Mouse (Mus musculus) embryonic facial prominence, embryonic 10.5 days (tissue): ENCODE measurements around the gene Cfdp1. TPM values are rescaled to one million over a fixed set of nuclear protein-coding genes. Genes with fewer than 3 reads are reported as not detected.

ENCODE experiments used
- DNase-seq: peaks from one replicate; pipeline ENCODE4 v3.0.0-alpha.2; 2017; ENCODE audit warnings: low spot score
- H3K27ac ChIP-seq: fragments of 300-500 bp; sonication (generic); replicated peaks from 2 replicates; pipeline ENCODE4 v1.5.1; 2016; ENCODE audit warnings: mild to moderate bottlenecking
- H3K27me3 ChIP-seq: fragments of 300-500 bp; sonication (generic); replicated peaks from 2 replicates; pipeline ENCODE4 v1.6.1; 2016; ENCODE audit warnings: low read depth, mild to moderate bottlenecking; ENCODE audit not compliant: poor library complexity, severe bottlenecking
- H3K36me3 ChIP-seq: fragments of 300-500 bp; sonication (generic); replicated peaks from 2 replicates; pipeline ENCODE4 v1.6.1; 2016; ENCODE audit warnings: mild to moderate bottlenecking, moderate library complexity
- H3K4me1 ChIP-seq: fragments of 300-500 bp; sonication (generic); 2 replicates; pipeline ENCODE4 v1.6.1; 2016
- H3K4me3 ChIP-seq: fragments of 300-500 bp; sonication (generic); 2 replicates; pipeline ENCODE4 v1.5.1; 2016; ENCODE audit warnings: mild to moderate bottlenecking, moderate library complexity
- H3K9me3 ChIP-seq: fragments of 300-500 bp; sonication (generic); 2 replicates; pipeline ENCODE4 v1.6.1; 2016; ENCODE audit warnings: mild to moderate bottlenecking
- WGBS: fragments of 180-500 bp; shearing (Covaris S2); methylation state at CpG from one replicate; pipeline ENCODE4 v1.1.7; 2016; 5-methylcytosine and 5-hydroxymethylcytosine counted together
- polyA plus RNA-seq: library from polyadenylated mRNA; unstranded; fragments of >200 nt; fragmentation: Nextera tagmentation; extraction: Ambion mirVana; gene quantifications from 2 replicates; pipeline ENCODE4 v1.2.1, GENCODE M21; 2016

Gene Cfdp1
- 225 and 237 TPM in 2 replicates for polyA plus RNA-seq

DNA sequence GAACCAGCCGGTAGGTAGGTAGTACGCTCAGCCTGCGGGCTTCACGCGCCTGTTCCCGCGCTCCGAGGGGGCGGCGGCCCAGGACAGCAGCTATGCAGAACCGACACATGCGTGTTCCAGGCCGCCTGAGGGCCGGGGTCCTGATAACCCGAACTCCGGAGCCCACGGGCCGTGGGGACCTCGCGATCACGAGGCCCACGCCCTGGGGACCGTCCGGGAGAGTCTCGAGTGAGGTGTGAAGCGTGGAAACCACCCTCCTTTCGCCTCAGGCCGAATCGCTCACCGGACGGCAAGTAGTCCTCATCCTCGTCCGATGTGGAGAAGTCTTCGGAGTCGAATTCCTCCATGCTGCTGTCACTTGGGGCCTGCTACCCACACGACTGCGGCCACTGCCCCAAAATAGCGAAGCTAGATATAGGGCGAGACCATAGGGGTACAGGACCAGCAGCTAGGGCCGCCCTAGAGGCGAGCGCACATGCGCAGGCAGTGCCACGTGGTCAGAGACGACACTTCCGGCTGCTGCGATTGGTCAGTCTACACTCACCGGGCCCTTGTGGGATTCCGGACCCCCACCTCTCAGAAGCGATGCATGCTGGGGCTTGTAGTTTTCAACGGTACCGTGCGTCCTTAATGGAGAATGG is at the start of gene Cfdp1:
Gene Cfdp1 (minus strand): TSS at position 431 of the 641 bp plus-strand sequence.
- WGBS, result under 1% methylated on average over 53 of the region's 53 CpGs
- no peaks in the 10 kb centered on the region for H3K9me3 ChIP-seq
- no peaks in the 10 kb centered on the region for H3K27me3 ChIP-seq
- H3K36me3 ChIP-seq, result peaks cover 22% of the 10 kb centered on the region
- H3K27ac ChIP-seq, result peak within 1 kb of the TSS; percentile 83
- DNase-seq, result peak; percentile 98
- peak within 1 kb of the TSS; percentile 96 for H3K4me3 ChIP-seq
- peaks cover 8% of the 10 kb centered on the region for H3K4me1 ChIP-seq

DNA sequence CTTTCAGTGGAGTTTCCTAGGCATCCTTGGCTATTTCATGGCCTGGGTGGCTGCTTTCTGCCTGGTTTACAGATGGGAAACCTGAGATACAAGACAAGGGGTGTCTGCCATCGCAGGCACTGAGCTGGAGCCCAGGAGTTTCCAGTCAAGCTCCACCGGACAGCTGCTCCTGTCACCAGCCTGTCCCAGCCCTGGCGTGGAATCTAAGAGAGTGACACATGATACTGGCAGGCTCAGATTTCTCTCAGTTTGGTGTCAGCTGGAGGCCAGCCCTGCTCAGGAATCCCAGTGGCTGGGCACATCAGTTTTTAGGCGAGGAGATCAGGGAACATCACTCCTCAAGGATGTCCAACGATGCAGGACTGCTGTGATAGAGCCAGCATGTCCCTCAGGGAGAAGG is 48.0 kb upstream of the Cfdp1 start:
- 14% methylated on average over 5 of the region's 5 CpGs for WGBS
- no peaks in the 10 kb centered on the region for H3K36me3 ChIP-seq
- H3K27me3 ChIP-seq, result no peaks in the 10 kb centered on the region
- no peak overlapping the region for H3K4me3 ChIP-seq
- H3K9me3 ChIP-seq, result no peaks in the 10 kb centered on the region
- H3K4me1 ChIP-seq, result peaks cover 18% of the 10 kb centered on the region
- no peak overlapping the region for H3K27ac ChIP-seq
- peak; percentile 56 for DNase-seq

DNA sequence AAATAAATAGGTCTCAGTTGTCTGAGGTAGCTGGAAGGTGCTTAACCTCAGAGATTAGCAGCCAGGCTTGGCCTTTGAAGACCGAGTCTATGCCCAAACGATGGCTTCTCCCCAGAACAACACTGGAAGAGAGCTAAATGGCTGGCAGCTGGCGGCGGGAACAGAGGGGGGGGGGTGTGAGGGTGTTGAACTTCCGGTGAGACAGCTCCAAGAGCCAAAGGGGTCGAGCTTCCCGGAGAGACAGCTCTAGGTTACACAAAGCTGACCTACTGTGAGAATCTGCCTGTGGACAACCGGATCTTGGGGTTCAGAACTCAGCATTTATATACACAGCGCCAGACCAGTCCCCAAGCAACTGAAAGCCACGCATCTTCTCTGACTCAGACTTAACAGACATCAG is 44.5 kb upstream of the Cfdp1 start:
- WGBS, result 36% methylated on average over 10 of the region's 10 CpGs
- peak; percentile 44 for DNase-seq
- H3K4me1 ChIP-seq, result peaks cover 18% of the 10 kb centered on the region
- H3K27me3 ChIP-seq, result no peaks in the 10 kb centered on the region
- H3K27ac ChIP-seq, result no peak overlapping the region
- no peaks in the 10 kb centered on the region for H3K36me3 ChIP-seq
- no peaks in the 10 kb centered on the region for H3K9me3 ChIP-seq
- no peak overlapping the region for H3K4me3 ChIP-seq

DNA sequence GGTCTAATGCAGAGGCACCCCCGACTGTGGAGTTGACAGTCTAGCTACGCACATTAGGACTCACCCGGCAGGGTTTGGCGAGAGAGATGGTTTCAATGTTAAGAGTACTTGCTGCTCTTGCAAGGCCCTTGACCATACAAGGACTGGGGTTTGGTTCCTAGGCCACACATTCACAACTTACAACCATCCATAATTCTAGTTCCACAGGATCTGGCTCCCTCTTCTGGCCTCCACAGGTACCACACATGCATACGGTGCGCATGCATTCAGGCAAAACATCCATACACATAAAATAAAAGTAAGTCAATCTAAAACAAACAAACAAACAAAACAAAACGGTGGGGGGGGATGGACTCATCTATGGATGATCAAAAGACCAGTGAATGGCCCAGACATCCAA is 40.9 kb upstream of the Cfdp1 start:
- no peak for DNase-seq
- Histone ChIP-seq H3K27me3 (peaks cover 27% of the 10 kb centered on the region), H3K9me3 (no peaks in the 10 kb centered on the region), H3K27ac (no peak overlapping the region), H3K4me1 (peaks cover 20% of the 10 kb centered on the region), H3K4me3 (no peak overlapping the region), H3K36me3 (no peaks in the 10 kb centered on the region)
- 85% methylated on average over 7 of the region's 7 CpGs for WGBS

DNA sequence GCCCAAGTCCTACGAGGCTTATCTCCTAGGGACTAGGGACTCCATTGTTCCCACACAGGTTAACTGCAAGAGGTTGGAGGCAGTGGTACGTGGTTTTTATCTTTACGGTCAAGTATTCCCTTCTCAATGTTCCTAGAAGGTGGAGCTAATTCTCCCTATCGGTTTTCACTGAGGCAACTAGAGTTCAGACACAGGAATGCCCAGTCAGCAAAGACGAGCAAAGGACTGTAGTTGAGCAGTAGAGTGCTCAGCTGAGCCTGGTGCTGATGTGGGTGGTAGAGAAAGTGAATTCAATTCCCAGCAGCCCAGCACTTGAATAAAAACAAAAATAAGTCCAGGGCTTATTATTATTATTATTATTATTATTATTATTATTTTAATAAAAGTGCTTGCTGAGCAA is 38.5 kb upstream of the Cfdp1 start:
- H3K4me1 ChIP-seq, result peaks cover 20% of the 10 kb centered on the region
- H3K9me3 ChIP-seq, result no peaks in the 10 kb centered on the region
- no peak for DNase-seq
- H3K36me3 ChIP-seq, result no peaks in the 10 kb centered on the region
- peaks cover 51% of the 10 kb centered on the region for H3K27me3 ChIP-seq
- 63% methylated on average over 5 of the region's 5 CpGs for WGBS
- H3K27ac ChIP-seq, result no peak overlapping the region
- H3K4me3 ChIP-seq, result no peak overlapping the region

DNA sequence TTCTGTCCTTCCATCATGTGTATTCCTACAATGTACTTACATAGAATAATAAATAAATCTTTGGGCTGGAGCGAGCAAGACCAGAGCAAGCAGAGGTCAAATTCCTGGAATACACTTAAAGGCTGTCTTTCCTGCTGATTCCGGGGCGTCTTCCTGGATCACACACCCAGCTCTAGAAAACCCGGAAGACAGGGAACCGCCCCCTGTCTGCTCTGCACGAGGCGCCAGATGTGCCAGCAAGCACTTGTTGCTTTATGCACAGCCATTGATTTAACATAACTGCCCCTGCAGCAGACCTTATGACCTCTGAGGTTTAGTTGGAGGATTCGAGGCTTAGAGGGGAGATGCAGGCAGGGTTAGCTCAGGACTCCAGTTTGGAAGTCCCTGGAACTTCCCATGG is 37.9 kb upstream of the Cfdp1 start:
- 23% methylated on average over 8 of the region's 8 CpGs for WGBS

DNA sequence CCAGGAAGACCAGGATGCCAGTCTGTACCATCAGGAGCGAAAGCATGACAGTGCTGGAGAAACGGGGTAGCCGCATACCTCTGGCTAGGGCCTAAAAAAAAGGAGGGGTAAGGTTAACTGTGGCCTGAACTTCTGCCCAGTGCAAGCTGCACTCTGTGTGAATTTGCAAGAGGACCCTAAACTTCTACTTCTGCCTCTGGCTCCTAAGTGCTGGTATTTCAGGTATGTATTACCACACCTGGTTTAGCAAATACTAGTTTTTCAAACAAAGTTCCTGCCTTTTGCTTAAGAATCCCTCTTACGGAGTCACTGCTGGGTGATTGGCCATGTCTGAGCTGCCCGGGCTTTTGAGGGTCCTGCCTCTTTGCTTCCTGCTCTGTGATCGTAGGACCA is 36.8 kb upstream of the Cfdp1 start:
- H3K4me1 ChIP-seq, result peaks cover 20% of the 10 kb centered on the region
- DNase-seq, result no peak
- H3K9me3 ChIP-seq, result no peaks in the 10 kb centered on the region
- no peak overlapping the region for H3K27ac ChIP-seq
- peak overlapping the region; percentile 48; the same call in 1 of the 2 replicates for H3K4me3 ChIP-seq
- 60% methylated on average over 6 of the region's 6 CpGs for WGBS
- H3K27me3 ChIP-seq, result peaks cover 67% of the 10 kb centered on the region
- H3K36me3 ChIP-seq, result no peaks in the 10 kb centered on the region

More for the DNA sequence above, 37.9 kb upstream of the Cfdp1 start:
- Histone ChIP-seq H3K4me1 (peaks cover 20% of the 10 kb centered on the region), H3K27me3 (peaks cover 56% of the 10 kb centered on the region), H3K9me3 (no peaks in the 10 kb centered on the region), H3K4me3 (no peak overlapping the region), H3K27ac (no peak overlapping the region), H3K36me3 (no peaks in the 10 kb centered on the region)
- DNase-seq, result peak; percentile 49

DNA sequence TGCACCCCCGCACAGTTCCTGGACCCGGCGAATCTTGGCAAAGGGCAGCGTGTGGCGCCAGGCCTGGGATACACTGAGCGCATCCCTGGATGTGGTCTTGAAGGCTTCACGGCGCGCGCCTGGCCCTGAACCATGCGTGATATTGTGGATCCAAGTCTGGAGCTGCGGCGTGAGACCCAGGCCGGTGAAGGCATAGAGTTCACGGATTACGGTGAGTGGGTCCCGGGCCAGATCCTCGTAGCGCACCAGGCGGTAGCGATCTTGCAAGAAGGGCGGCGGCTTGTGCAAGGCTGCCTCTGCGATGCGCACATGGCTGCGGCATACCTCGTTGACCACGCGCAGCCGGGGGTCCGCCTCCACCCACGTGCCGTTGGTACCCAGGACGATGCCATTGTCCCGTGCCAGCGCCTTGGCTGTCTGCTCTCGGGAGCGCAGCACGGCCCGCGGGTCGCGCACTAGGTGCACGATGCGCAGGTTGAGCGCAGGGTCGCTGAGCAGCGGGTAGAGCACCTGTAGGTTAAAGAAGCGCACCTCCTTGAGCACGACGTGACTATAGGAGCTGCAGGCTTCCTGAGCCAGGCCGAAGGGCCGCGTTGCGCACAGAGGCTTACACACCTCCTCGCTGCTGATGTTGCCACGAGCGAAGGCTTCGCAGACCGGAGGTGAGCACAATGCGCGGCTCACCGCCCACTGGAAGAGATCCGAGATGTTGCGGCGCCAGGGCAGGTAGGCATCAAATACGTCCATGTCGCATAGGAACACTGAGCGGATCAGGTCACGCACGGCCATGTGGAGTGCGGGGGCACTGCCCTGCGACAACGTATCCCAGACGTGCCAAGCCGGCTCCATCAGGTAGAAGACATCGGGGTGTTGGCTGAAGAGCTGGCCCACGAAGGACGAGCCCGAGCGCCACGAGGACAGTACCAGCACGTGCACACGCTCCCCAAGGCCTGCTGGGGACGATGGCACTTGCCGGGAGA is 36.1 kb upstream of the Cfdp1 start:
- WGBS, result 11% methylated on average over 86 of the region's 86 CpGs
- no peaks in the 10 kb centered on the region for H3K9me3 ChIP-seq
- peaks cover 20% of the 10 kb centered on the region for H3K4me1 ChIP-seq
- no peaks in the 10 kb centered on the region for H3K36me3 ChIP-seq
- H3K27me3 ChIP-seq, result peaks cover 69% of the 10 kb centered on the region
- H3K27ac ChIP-seq, result no peak overlapping the region
- H3K4me3 ChIP-seq, result peak overlapping the region; percentile 48
- DNase-seq, result peak; percentile 47

- H3K9me3 ChIP-seq, result no peaks in the 10 kb centered on the region
- no peak overlapping the region for H3K4me3 ChIP-seq
- 62% methylated on average over 7 of the region's 7 CpGs for WGBS
- H3K27me3 ChIP-seq, result peaks cover 69% of the 10 kb centered on the region
- H3K36me3 ChIP-seq, result no peaks in the 10 kb centered on the region
- H3K4me1 ChIP-seq, result peaks cover 20% of the 10 kb centered on the region
- no peak overlapping the region for H3K27ac ChIP-seq
- no peak for DNase-seq
Observed at GRCm38 (mm10) chr8:111888091-111888650, 34.1 kb upstream of the Cfdp1 start.

DNA sequence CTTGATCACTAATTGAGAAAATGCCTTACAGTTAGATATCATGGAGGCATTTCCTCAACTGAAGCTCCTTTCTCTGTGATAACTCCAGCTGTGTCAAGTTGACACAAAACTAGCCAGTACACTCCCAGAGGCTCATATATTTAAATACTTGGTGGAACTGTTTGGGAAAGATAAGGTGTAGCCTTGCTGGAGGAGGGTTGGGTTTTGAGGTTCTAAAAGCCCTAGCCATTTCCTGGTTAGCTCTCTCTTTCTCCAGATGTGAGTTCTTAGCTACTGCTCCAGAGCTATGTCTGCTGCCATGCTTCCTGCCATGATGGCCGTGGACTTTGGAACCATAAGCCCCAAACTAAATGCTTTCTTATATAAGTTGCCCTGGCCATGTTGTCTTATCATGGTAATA is 33.4 kb upstream of the Cfdp1 start:
- Histone ChIP-seq H3K36me3 (no peaks in the 10 kb centered on the region), H3K27ac (no peak overlapping the region), H3K9me3 (no peaks in the 10 kb centered on the region), H3K27me3 (peaks cover 67% of the 10 kb centered on the region), H3K4me1 (peaks cover 20% of the 10 kb centered on the region), H3K4me3 (no peak overlapping the region)
- WGBS, result 86% methylated on average over 1 of the region's 1 CpGs
- DNase-seq, result no peak

DNA sequence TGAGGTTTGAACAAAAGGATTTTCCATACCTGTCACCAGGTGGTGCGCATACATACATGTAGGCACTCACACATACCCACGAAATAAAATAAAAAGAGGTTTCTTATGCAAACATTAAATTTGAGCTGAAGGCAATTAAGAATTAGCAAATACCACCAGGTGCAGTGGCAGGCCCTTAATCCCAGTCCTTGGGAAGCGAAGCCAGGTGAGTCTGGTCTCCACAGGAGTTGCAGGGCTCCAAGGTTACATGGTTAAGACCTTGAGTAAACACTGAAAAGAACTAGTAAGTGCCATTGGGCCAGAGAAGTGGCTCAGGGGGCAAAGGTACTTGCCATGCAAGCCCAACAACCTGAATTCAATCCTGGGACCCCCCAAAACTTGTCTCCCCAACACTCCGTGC is 29.5 kb upstream of the Cfdp1 start:
- Histone ChIP-seq H3K36me3 (no peaks in the 10 kb centered on the region), H3K27ac (no peak overlapping the region), H3K4me3 (no peak overlapping the region), H3K9me3 (no peaks in the 10 kb centered on the region), H3K4me1 (no peaks in the 10 kb centered on the region), H3K27me3 (peaks cover 28% of the 10 kb centered on the region)
- 84% methylated on average over 4 of the region's 4 CpGs for WGBS
- DNase-seq, result no peak

DNA sequence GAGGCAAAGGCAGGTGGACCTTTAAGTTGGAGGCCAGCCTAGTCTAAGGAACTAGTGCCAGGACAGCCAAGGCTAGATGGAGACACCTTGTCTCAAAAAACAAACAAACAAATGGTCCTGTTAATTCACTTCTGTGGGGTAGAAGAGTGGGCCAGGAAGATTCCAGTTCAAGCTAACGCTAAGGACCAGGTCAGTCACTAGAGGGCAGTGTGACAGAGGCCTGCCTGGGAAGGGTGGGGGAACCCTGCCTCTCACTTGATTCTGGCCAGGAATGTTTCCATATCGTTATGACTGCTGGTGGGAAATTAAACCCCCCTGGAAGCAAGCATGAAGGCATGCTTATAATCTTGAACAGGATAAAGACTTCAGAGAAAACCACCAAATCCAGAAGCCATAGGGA is 27.5 kb upstream of the Cfdp1 start:
- peaks cover 8% of the 10 kb centered on the region for H3K27me3 ChIP-seq
- 6% methylated on average over 2 of the region's 2 CpGs for WGBS
- no peaks in the 10 kb centered on the region for H3K9me3 ChIP-seq
- DNase-seq, result peak; percentile 66
- no peaks in the 10 kb centered on the region for H3K36me3 ChIP-seq
- H3K4me1 ChIP-seq, result no peaks in the 10 kb centered on the region
- no peak overlapping the region for H3K27ac ChIP-seq
- no peak overlapping the region for H3K4me3 ChIP-seq
